Mouse (Mus musculus) forebrain, postnatal 0 days (tissue): ENCODE results near the gene Pla2g4d. TPM values are rescaled to one million over a fixed set of nuclear protein-coding genes. Genes with fewer than 3 reads are reported as not detected.
A peak's percentile ranks its signal among the peaks of the same experiment; 100 is the strongest.

Source experiments
- ATAC-seq: fragments of 200-750 bp; cut with Nextera tagmentation; 2 replicates; pipeline ENCODE4 v1.8.0; 2017; ENCODE audit warnings: mild to moderate bottlenecking, moderate library complexity
- DNase-seq: peaks from one replicate; pipeline ENCODE4 v3.0.0-alpha.2; 2015
- H3K27ac ChIP-seq: fragments of 300-500 bp; sonication (generic); 2 replicates; pipeline ENCODE4 v1.5.1; 2014; ENCODE audit warnings: low read depth, mild to moderate bottlenecking, antibody characterized with exemption, low read length, moderate library complexity, mixed read lengths
- H3K27me3 ChIP-seq: fragments of 300-500 bp; sonication (generic); 2 replicates; pipeline ENCODE4 v1.6.1; 2014; ENCODE audit warnings: mild to moderate bottlenecking, low read length, mixed read lengths; ENCODE audit not compliant: insufficient read depth
- H3K36me3 ChIP-seq: fragments of 300-500 bp; sonication (generic); 2 replicates; pipeline ENCODE4 v1.6.1; 2014; ENCODE audit warnings: mild to moderate bottlenecking, moderate library complexity; ENCODE audit not compliant: insufficient read depth
- H3K4me1 ChIP-seq: fragments of 300-500 bp; sonication (generic); 2 replicates; pipeline ENCODE4 v1.6.1; 2014; ENCODE audit warnings: antibody characterized with exemption; ENCODE audit not compliant: insufficient read depth
- H3K4me2 ChIP-seq: fragments of 300-500 bp; sonication (generic); 2 replicates; pipeline ENCODE4 v1.6.1; 2014; ENCODE audit warnings: low read depth, mild to moderate bottlenecking, moderate library complexity
- H3K4me3 ChIP-seq: fragments of 300-500 bp; sonication (generic); 2 replicates; pipeline ENCODE4 v1.5.1; 2014; ENCODE audit warnings: low read depth, low read length, mixed read lengths
- H3K9ac ChIP-seq: fragments of 300-500 bp; sonication (generic); 2 replicates; pipeline ENCODE4 v1.6.1; 2014; ENCODE audit warnings: mild to moderate bottlenecking
- H3K9me3 ChIP-seq: fragments of 300-500 bp; sonication (generic); 2 replicates; pipeline ENCODE4 v1.6.1; 2016; ENCODE audit warnings: low read length
- CTCF ChIP-seq: sonication (generic); IDR thresholded peaks from 2 replicates; pipeline ENCODE4 v1.5.1; 2016; ENCODE audit warnings: antibody characterized with exemption, control low read depth, low read depth
- WGBS: fragments of 180-500 bp; shearing (Covaris S2); extraction: QIAGEN DNeasy Blood & Tissue Kit; methylation state at CpG from one replicate; pipeline ENCODE4 v1.1.7; 2014; 5-methylcytosine and 5-hydroxymethylcytosine counted together
- polyA plus RNA-seq: library from polyadenylated mRNA; unstranded; fragments of >200 nt; fragmentation: Nextera tagmentation; extraction: Ambion mirVana; gene quantifications from 2 replicates; pipeline ENCODE4 v1.2.1, GENCODE M21; 2015
- total RNA-seq: library from RNA; depleted of rRNA; stranded (reverse); fragments of >200 nt; gene quantifications from 2 replicates; pipeline ENCODE4 v1.2.3, GENCODE M21; 2014

The Pla2g4d gene
- total and polyA plus RNA-seq, 2 experiments from 2014 or later, result 0.07 TPM; not detected in 1

- no peaks in the 10 kb centered on the region for H3K36me3 ChIP-seq
- no peaks in the 10 kb centered on the region for H3K9me3 ChIP-seq
- no peaks in the 10 kb centered on the region for H3K4me1 ChIP-seq
- TF ChIP-seq CTCF, result no peak
- no peak overlapping the region for H3K4me3 ChIP-seq
- no peaks in the 10 kb centered on the region for H3K27me3 ChIP-seq
- H3K4me2 ChIP-seq, result no peak overlapping the region
- DNase-seq, result no peak
- H3K9ac ChIP-seq, result no peak overlapping the region
- no peak overlapping the region for H3K27ac ChIP-seq
- no peak for ATAC-seq
Observed at GRCm38 (mm10) chr2:120284705-120285104, 4.3 kb downstream of the Pla2g4d start.

GRCm38 (mm10) chr2:120284094-120284493 lies 4.9 kb downstream of the Pla2g4d start:
- no peaks in the 10 kb centered on the region for H3K4me1 ChIP-seq
- H3K9ac ChIP-seq, result no peak overlapping the region
- no peak overlapping the region for H3K27ac ChIP-seq
- no peak for TF ChIP-seq CTCF
- H3K4me2 ChIP-seq, result no peak overlapping the region
- H3K36me3 ChIP-seq, result no peaks in the 10 kb centered on the region
- 88% methylated on average over 5 of the region's 5 CpGs for WGBS
- no peaks in the 10 kb centered on the region for H3K27me3 ChIP-seq
- ATAC-seq, result no peak
- H3K9me3 ChIP-seq, result no peaks in the 10 kb centered on the region
- H3K4me3 ChIP-seq, result no peak overlapping the region
- no peak for DNase-seq

- Histone ChIP-seq H3K9me3 (no peaks in the 10 kb centered on the region), H3K27ac (no peak overlapping the region), H3K4me2 (no peak overlapping the region), H3K36me3 (no peaks in the 10 kb centered on the region), H3K4me3 (no peak overlapping the region), H3K27me3 (no peaks in the 10 kb centered on the region), H3K9ac (no peak overlapping the region), H3K4me1 (no peaks in the 10 kb centered on the region)
- DNase-seq (no peak), ATAC-seq (no peak)
- 64% methylated on average over 6 of the region's 6 CpGs for WGBS
- no peak for TF ChIP-seq CTCF
Observed at GRCm38 (mm10) chr2:120283550-120283949, 5.4 kb downstream of the Pla2g4d start.

GRCm38 (mm10) chr2:120281221-120281620 lies 7.8 kb downstream of the Pla2g4d start:
- Histone ChIP-seq H3K36me3 (no peaks in the 10 kb centered on the region), H3K4me3 (no peak overlapping the region), H3K9me3 (no peaks in the 10 kb centered on the region), H3K4me2 (no peak overlapping the region), H3K27ac (no peak overlapping the region), H3K4me1 (no peaks in the 10 kb centered on the region), H3K27me3 (no peaks in the 10 kb centered on the region), H3K9ac (no peak overlapping the region)
- 68% methylated on average over 3 of the region's 3 CpGs for WGBS
- ATAC-seq, result no peak
- TF ChIP-seq CTCF, result peak; percentile 31
- DNase-seq, result no peak

- Histone ChIP-seq H3K36me3 (no peaks in the 10 kb centered on the region), H3K4me2 (no peak overlapping the region), H3K9ac (no peak overlapping the region), H3K4me1 (no peaks in the 10 kb centered on the region), H3K9me3 (no peaks in the 10 kb centered on the region), H3K27me3 (no peaks in the 10 kb centered on the region), H3K4me3 (no peak overlapping the region), H3K27ac (no peak overlapping the region)
- peak; percentile 88 for TF ChIP-seq CTCF
- DNase-seq (peak; percentile 73), ATAC-seq (peak; percentile 29; the same call in 1 of the 2 replicates)
- WGBS, result 14% methylated on average over 8 of the region's 8 CpGs
Observed at GRCm38 (mm10) chr2:120279961-120280360, 9.0 kb downstream of the Pla2g4d start.

GRCm38 (mm10) chr2:120276951-120277350 lies 12.0 kb downstream of the Pla2g4d start:
- ATAC-seq (no peak), DNase-seq (no peak)
- H3K36me3 ChIP-seq, result no peaks in the 10 kb centered on the region
- no peaks in the 10 kb centered on the region for H3K27me3 ChIP-seq
- H3K4me1 ChIP-seq, result no peaks in the 10 kb centered on the region
- H3K4me3 ChIP-seq, result no peak overlapping the region
- H3K9ac ChIP-seq, result no peak overlapping the region
- TF ChIP-seq CTCF, result no peak
- H3K27ac ChIP-seq, result no peak overlapping the region
- no peak overlapping the region for H3K4me2 ChIP-seq
- H3K9me3 ChIP-seq, result no peaks in the 10 kb centered on the region
- WGBS, result 81% methylated on average over 4 of the region's 4 CpGs

- TF ChIP-seq CTCF, result peak; percentile 49
- Histone ChIP-seq H3K9me3 (no peaks in the 10 kb centered on the region), H3K4me2 (no peak overlapping the region), H3K4me3 (no peak overlapping the region), H3K27me3 (no peaks in the 10 kb centered on the region), H3K27ac (no peak overlapping the region), H3K9ac (no peak overlapping the region), H3K4me1 (no peaks in the 10 kb centered on the region), H3K36me3 (no peaks in the 10 kb centered on the region)
- DNase-seq, result no peak
- 0 out of 2 replicates have a peak, but pooled peaks have one; percentile 34 for ATAC-seq
- 3% methylated on average over 9 of the region's 9 CpGs for WGBS
Observed at GRCm38 (mm10) chr2:120268635-120269034, 20.4 kb downstream of the Pla2g4d start.

GRCm38 (mm10) chr2:120265523-120265922 lies 23.5 kb downstream of the Pla2g4d start:
- Histone ChIP-seq H3K4me2 (no peak overlapping the region), H3K27me3 (no peaks in the 10 kb centered on the region), H3K9me3 (no peaks in the 10 kb centered on the region), H3K4me3 (no peak overlapping the region), H3K36me3 (no peaks in the 10 kb centered on the region), H3K9ac (no peak overlapping the region), H3K4me1 (no peaks in the 10 kb centered on the region), H3K27ac (no peak overlapping the region)
- DNase-seq (no peak), ATAC-seq (no peak)
- WGBS, result 77% methylated on average over 6 of the region's 6 CpGs
- peak; percentile 35 for TF ChIP-seq CTCF
